Mouse (Mus musculus): ENCODE measurements around the gene Ptpn14. TPM values are rescaled to one million over a fixed set of nuclear protein-coding genes. Genes with fewer than 3 reads are reported as not detected.

Ptpn14 gene
- polyA plus RNA-seq, 1 experiment from 2014 or later, result 0.92 TPM

DNA sequence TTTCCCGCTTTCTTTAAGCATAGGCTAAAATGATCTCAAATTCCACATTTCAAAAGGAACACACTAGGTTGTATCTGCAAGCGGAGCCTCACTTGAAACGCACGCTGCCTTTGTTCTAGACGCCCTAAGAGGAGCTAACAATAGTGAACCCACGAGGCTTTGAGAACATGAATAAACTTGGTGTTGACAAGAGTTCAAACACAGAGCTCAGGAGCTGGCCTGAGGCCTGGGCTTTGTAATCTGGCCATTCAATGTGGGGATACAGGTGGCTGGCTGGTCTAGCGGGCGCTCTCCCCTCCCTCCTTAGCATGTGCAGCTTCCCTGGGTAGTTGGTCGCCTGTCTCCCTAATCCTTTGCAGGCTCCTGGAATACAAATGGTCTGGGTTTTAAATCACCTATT lies 169.8 kb downstream of the Ptpn14 start:
- no peak for ATAC-seq (ENCODE audit: low read depth)
- WGBS, result 53% methylated on average over 9 of the region's 9 CpGs
- Histone ChIP-seq H3K27me3 (ENCODE audit: control insufficient read depth, insufficient read depth, low read length) (no peaks in the 10 kb centered on the region), H3K4me2 (ENCODE audit: low read depth, low read length) (no peak overlapping the region), H3K27ac (ENCODE audit: low read depth, low read length) (no peak overlapping the region), H3K9ac (replicated peaks; ENCODE audit: low read depth, low read length) (no peak overlapping the region), H3K4me3 (ENCODE audit: low read depth, low read length) (no peak overlapping the region), H3K36me3 (ENCODE audit: control insufficient read depth, insufficient read depth, low read length) (peaks cover 6% of the 10 kb centered on the region; the same call in 1 of the 2 replicates), H3K4me1 (ENCODE audit: control insufficient read depth, insufficient read depth, low read length) (no peaks in the 10 kb centered on the region), H3K9me3 (ENCODE audit: control insufficient read depth, low read length) (no peaks in the 10 kb centered on the region)

GRCm38 (mm10) chr1:189898708-189899107 lies 170.6 kb downstream of the Ptpn14 start:
- Histone ChIP-seq H3K27me3 (ENCODE audit: control insufficient read depth, insufficient read depth, low read length) (no peaks in the 10 kb centered on the region), H3K9me3 (ENCODE audit: control insufficient read depth, low read length) (no peaks in the 10 kb centered on the region), H3K9ac (replicated peaks; ENCODE audit: low read depth, low read length) (no peak overlapping the region), H3K4me1 (ENCODE audit: control insufficient read depth, insufficient read depth, low read length) (no peaks in the 10 kb centered on the region), H3K4me2 (ENCODE audit: low read depth, low read length) (no peak overlapping the region), H3K4me3 (ENCODE audit: low read depth, low read length) (no peak overlapping the region), H3K27ac (ENCODE audit: low read depth, low read length) (no peak overlapping the region), H3K36me3 (ENCODE audit: control insufficient read depth, insufficient read depth, low read length) (peaks cover 6% of the 10 kb centered on the region; the same call in 1 of the 2 replicates)
- ATAC-seq (ENCODE audit: low read depth), result no peak
- WGBS, result 93% methylated on average over 13 of the region's 13 CpGs

DNA sequence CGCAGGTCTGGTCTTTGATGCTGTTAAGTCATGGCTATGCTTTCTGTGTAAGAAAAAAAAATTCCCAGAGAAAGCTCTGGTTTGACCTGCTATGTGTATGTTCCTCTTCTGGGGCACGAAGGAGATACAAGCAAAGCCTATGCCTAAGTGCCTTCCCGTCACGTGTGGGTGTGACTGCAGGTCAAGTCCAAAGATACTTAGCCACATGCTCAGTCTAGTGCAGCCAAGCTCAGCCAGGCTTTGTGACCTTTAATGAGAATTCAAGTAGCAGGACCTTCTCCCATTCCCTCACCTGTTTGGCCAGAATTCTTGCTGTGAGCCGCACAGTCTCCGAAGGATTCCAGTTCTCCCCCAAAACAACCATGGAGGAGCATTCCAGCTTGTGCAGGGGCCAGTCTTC lies 171.5 kb downstream of the Ptpn14 start:
- no peak for ATAC-seq (ENCODE audit: low read depth)
- Histone ChIP-seq H3K4me1 (ENCODE audit: control insufficient read depth, insufficient read depth, low read length) (no peaks in the 10 kb centered on the region), H3K9ac (replicated peaks; ENCODE audit: low read depth, low read length) (no peak overlapping the region), H3K4me2 (ENCODE audit: low read depth, low read length) (no peak overlapping the region), H3K4me3 (ENCODE audit: low read depth, low read length) (no peak overlapping the region), H3K9me3 (ENCODE audit: control insufficient read depth, low read length) (no peaks in the 10 kb centered on the region), H3K36me3 (ENCODE audit: control insufficient read depth, insufficient read depth, low read length) (peaks cover 6% of the 10 kb centered on the region; the same call in 1 of the 2 replicates), H3K27ac (ENCODE audit: low read depth, low read length) (no peak overlapping the region), H3K27me3 (ENCODE audit: control insufficient read depth, insufficient read depth, low read length) (no peaks in the 10 kb centered on the region)
- WGBS, result 96% methylated on average over 6 of the region's 6 CpGs

DNA sequence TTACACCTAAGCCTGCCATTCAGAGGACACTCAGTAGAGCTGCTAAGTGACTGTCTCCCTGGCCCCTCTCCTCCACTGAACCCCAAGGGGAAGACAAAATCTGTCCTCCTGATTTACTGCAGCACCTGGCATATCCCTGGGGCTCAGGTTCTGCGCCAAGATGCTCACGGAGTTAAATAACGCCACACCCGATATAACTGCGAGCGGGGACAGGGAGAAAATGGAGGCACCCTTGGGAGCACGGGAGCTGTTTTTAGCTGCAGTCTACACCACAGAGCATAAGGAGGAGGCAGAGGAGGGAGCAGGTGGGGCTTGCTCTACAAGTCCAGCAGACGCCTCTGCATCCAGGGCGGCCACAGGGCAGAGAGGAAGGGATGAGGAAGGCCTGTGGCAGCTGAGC lies 174.3 kb downstream of the Ptpn14 start:
- Histone ChIP-seq H3K36me3 (ENCODE audit: control insufficient read depth, insufficient read depth, low read length) (no peaks in the 10 kb centered on the region), H3K4me3 (ENCODE audit: low read depth, low read length) (no peak overlapping the region), H3K4me2 (ENCODE audit: low read depth, low read length) (no peak overlapping the region), H3K27me3 (ENCODE audit: control insufficient read depth, insufficient read depth, low read length) (no peaks in the 10 kb centered on the region), H3K9me3 (ENCODE audit: control insufficient read depth, low read length) (no peaks in the 10 kb centered on the region), H3K4me1 (ENCODE audit: control insufficient read depth, insufficient read depth, low read length) (no peaks in the 10 kb centered on the region), H3K27ac (ENCODE audit: low read depth, low read length) (no peak overlapping the region), H3K9ac (replicated peaks; ENCODE audit: low read depth, low read length) (no peak overlapping the region)
- WGBS, result 75% methylated on average over 9 of the region's 9 CpGs
- no peak for ATAC-seq (ENCODE audit: low read depth)

DNA sequence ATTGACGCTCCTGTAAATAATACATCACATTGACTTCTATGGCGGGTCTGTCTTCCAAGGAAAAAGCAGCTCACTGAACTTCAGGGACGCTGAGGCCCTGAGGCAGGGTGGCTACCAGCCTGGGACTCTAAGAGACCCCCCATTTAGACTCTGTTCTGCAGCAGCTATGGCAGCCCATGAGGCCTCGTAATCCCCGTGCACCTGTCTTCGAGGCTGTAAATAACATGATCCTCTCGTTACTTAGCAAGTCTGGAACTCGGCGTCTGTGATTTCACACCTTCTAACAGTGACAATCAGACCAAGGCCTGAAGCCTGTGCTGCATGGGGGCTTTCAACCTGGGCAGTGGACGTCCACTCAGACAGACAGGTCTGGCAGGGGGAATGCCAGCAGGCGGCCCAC lies 175.1 kb downstream of the Ptpn14 start:
- WGBS, result 60% methylated on average over 11 of the region's 11 CpGs
- H3K36me3 ChIP-seq (ENCODE audit: control insufficient read depth, insufficient read depth, low read length), result no peaks in the 10 kb centered on the region
- ATAC-seq (ENCODE audit: low read depth), result no peak

GRCm38 (mm10) chr1:189910685-189911345 lies 182.7 kb downstream of the Ptpn14 start:
- Histone ChIP-seq H3K36me3 (ENCODE audit: control insufficient read depth, insufficient read depth, low read length) (no peaks in the 10 kb centered on the region), H3K4me3 (ENCODE audit: low read depth, low read length) (no peak overlapping the region), H3K9ac (replicated peaks; ENCODE audit: low read depth, low read length) (no peak overlapping the region), H3K27ac (ENCODE audit: low read depth, low read length) (no peak overlapping the region), H3K9me3 (ENCODE audit: control insufficient read depth, low read length) (no peaks in the 10 kb centered on the region), H3K27me3 (ENCODE audit: control insufficient read depth, insufficient read depth, low read length) (no peaks in the 10 kb centered on the region), H3K4me2 (ENCODE audit: low read depth, low read length) (no peak overlapping the region), H3K4me1 (ENCODE audit: control insufficient read depth, insufficient read depth, low read length) (0 out of 2 replicates have a peak, but pooled peaks cover 4% of the 10 kb centered on the region)
- ATAC-seq (ENCODE audit: low read depth), result no peak
- 68% methylated on average over 13 of the region's 13 CpGs for WGBS

More for the DNA sequence above, 175.1 kb downstream of the Ptpn14 start:
- H3K9me3 ChIP-seq (ENCODE audit: control insufficient read depth, low read length), result no peaks in the 10 kb centered on the region
- H3K9ac ChIP-seq (replicated peaks; ENCODE audit: low read depth, low read length), result no peak overlapping the region
- no peak overlapping the region for H3K4me3 ChIP-seq (ENCODE audit: low read depth, low read length)
- no peaks in the 10 kb centered on the region for H3K27me3 ChIP-seq (ENCODE audit: control insufficient read depth, insufficient read depth, low read length)
- no peak overlapping the region for H3K4me2 ChIP-seq (ENCODE audit: low read depth, low read length)
- no peaks in the 10 kb centered on the region for H3K4me1 ChIP-seq (ENCODE audit: control insufficient read depth, insufficient read depth, low read length)
- H3K27ac ChIP-seq (ENCODE audit: low read depth, low read length), result no peak overlapping the region

DNA sequence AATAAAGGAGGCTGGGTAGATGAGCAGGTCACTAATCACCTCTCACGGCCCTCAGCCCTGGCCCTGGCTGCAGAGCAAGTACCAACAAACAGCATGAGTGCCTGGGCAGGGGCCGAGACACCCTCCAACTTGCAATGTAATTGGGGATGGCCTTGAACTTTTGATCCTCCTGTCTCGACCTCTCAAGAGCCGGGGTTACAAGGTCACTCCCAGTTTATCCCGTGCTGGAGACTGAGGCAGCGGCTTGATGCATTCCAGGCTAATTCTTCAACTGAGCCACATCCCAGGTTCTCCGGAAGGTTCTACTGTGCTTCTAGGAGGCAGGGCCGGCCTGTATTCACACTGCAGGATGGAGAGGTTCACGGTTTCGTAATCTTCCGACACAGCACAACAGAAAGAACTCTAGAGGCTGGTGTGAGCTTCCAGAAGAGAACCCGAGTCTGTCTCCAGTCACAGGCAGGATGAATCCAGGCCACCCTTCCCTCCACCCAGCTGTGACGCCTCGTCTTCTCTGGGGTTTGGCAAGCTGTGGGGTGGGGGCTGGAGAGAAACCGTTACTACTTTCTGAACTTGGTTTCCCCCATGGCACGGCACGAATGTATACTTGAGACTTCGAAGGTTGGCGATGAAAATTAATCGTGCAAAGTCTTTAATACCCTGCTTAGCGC lies 185.2 kb downstream of the Ptpn14 start:
- WGBS, result 91% methylated on average over 21 of the region's 21 CpGs
- H3K4me1 ChIP-seq (ENCODE audit: control insufficient read depth, insufficient read depth, low read length), result 0 out of 2 replicates have a peak, but pooled peaks cover 4% of the 10 kb centered on the region
- H3K4me2 ChIP-seq (ENCODE audit: low read depth, low read length), result no peak overlapping the region
- H3K36me3 ChIP-seq (ENCODE audit: control insufficient read depth, insufficient read depth, low read length), result no peaks in the 10 kb centered on the region
- H3K27ac ChIP-seq (ENCODE audit: low read depth, low read length), result no peak overlapping the region
- H3K9me3 ChIP-seq (ENCODE audit: control insufficient read depth, low read length), result no peaks in the 10 kb centered on the region
- H3K4me3 ChIP-seq (ENCODE audit: low read depth, low read length), result no peak overlapping the region
- H3K27me3 ChIP-seq (ENCODE audit: control insufficient read depth, insufficient read depth, low read length), result no peaks in the 10 kb centered on the region
- no peak for ATAC-seq (ENCODE audit: low read depth)
- no peak overlapping the region for H3K9ac ChIP-seq (replicated peaks; ENCODE audit: low read depth, low read length)

GRCm38 (mm10) chr1:189916422-189917125 lies 188.5 kb downstream of the Ptpn14 start:
- Histone ChIP-seq H3K27me3 (ENCODE audit: control insufficient read depth, insufficient read depth, low read length) (no peaks in the 10 kb centered on the region), H3K9me3 (ENCODE audit: control insufficient read depth, low read length) (no peaks in the 10 kb centered on the region), H3K4me3 (ENCODE audit: low read depth, low read length) (no peak overlapping the region), H3K36me3 (ENCODE audit: control insufficient read depth, insufficient read depth, low read length) (no peaks in the 10 kb centered on the region), H3K27ac (ENCODE audit: low read depth, low read length) (no peak overlapping the region), H3K4me2 (ENCODE audit: low read depth, low read length) (no peak overlapping the region), H3K4me1 (ENCODE audit: control insufficient read depth, insufficient read depth, low read length) (peaks cover 12% of the 10 kb centered on the region), H3K9ac (replicated peaks; ENCODE audit: low read depth, low read length) (no peak overlapping the region)
- 37% methylated on average over 10 of the region's 10 CpGs for WGBS
- ATAC-seq (ENCODE audit: low read depth), result no peak

GRCm38 (mm10) chr1:189917126-189917500 lies 189.0 kb downstream of the Ptpn14 start:
- 47% methylated on average over 4 of the region's 4 CpGs for WGBS
- H3K36me3 ChIP-seq (ENCODE audit: control insufficient read depth, insufficient read depth, low read length), result no peaks in the 10 kb centered on the region

More at GRCm38 (mm10) chr1:189917126-189917500, 189.0 kb downstream of the Ptpn14 start:
- Histone ChIP-seq H3K4me2 (ENCODE audit: low read depth, low read length) (no peak overlapping the region), H3K9ac (replicated peaks; ENCODE audit: low read depth, low read length) (no peak overlapping the region), H3K27ac (ENCODE audit: low read depth, low read length) (no peak overlapping the region), H3K4me1 (ENCODE audit: control insufficient read depth, insufficient read depth, low read length) (peaks cover 12% of the 10 kb centered on the region), H3K27me3 (ENCODE audit: control insufficient read depth, insufficient read depth, low read length) (no peaks in the 10 kb centered on the region), H3K9me3 (ENCODE audit: control insufficient read depth, low read length) (no peaks in the 10 kb centered on the region), H3K4me3 (ENCODE audit: low read depth, low read length) (no peak overlapping the region)
- no peak for ATAC-seq (ENCODE audit: low read depth)
